Mouse (Mus musculus): ENCODE measurements at regions not wholly inside any gene's neighbourhood (a gene's known extent, or its start where the extent isn't known, plus 50 kb on each side); places are given as distances from the start of the nearest gene placed in this dataset.

DNA sequence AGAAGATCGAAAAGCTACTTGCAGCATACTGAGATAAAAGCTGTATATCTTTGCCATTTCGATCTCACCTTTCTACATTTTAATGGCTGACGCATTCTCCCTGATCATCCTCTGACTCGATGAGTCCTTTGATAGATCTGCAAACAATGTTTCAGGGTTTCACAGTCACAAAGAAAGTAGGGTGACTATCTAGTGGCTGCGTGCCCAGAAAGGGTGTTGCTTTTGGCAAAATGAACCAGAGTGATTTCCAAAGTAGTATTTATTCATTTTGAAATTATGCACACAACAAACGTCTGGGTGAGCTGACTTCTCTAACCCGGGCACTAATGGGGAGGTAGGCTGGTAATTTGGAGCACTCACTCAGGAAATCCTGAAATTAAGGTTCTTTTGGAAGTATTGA, 265.6 kb upstream of the Nrp1 start:
- Histone ChIP-seq H3K4me3 (no peak overlapping the region), H3K27me3 (no peaks in the 10 kb centered on the region), H3K27ac (replicated peaks) (no peak overlapping the region), H3K36me3 (no peaks in the 10 kb centered on the region), H3K4me1 (replicated peaks) (0 out of 2 replicates have a peak, but pooled peaks cover 3% of the 10 kb centered on the region), H3K9me3 (no peaks in the 10 kb centered on the region), H3K9ac (no peak overlapping the region), H3K4me2 (no peak overlapping the region)
- 89% methylated on average over 7 of the region's 7 CpGs for WGBS
- ATAC-seq (ENCODE audit: low read depth): no peak

- Histone ChIP-seq H3K9me3 (no peaks in the 10 kb centered on the region), H3K4me3 (no peak overlapping the region), H3K9ac (no peak overlapping the region), H3K27ac (replicated peaks) (no peak overlapping the region), H3K4me1 (replicated peaks) (0 out of 2 replicates have a peak, but pooled peaks cover 3% of the 10 kb centered on the region), H3K36me3 (no peaks in the 10 kb centered on the region), H3K4me2 (no peak overlapping the region), H3K27me3 (no peaks in the 10 kb centered on the region)
- ATAC-seq (ENCODE audit: low read depth): no peak
- 85% methylated on average over 1 of the region's 1 CpGs for WGBS
Observed at GRCm38 (mm10) chr8:128095451-128095850, 263.0 kb upstream of the Nrp1 start.

- no peaks in the 10 kb centered on the region for H3K27me3 ChIP-seq
- no peak overlapping the region for H3K4me3 ChIP-seq
- no peak overlapping the region for H3K27ac ChIP-seq (replicated peaks)
- 67% methylated on average over 3 of the region's 3 CpGs for WGBS
- no peaks in the 10 kb centered on the region for H3K9me3 ChIP-seq
- no peak overlapping the region for H3K4me2 ChIP-seq
- H3K36me3 ChIP-seq: no peaks in the 10 kb centered on the region
- no peak overlapping the region for H3K9ac ChIP-seq
- ATAC-seq (ENCODE audit: low read depth): no peak
- H3K4me1 ChIP-seq (replicated peaks): 0 out of 2 replicates have a peak, but pooled peaks cover 3% of the 10 kb centered on the region
Observed at GRCm38 (mm10) chr8:128097601-128098000, 260.8 kb upstream of the Nrp1 start.

DNA sequence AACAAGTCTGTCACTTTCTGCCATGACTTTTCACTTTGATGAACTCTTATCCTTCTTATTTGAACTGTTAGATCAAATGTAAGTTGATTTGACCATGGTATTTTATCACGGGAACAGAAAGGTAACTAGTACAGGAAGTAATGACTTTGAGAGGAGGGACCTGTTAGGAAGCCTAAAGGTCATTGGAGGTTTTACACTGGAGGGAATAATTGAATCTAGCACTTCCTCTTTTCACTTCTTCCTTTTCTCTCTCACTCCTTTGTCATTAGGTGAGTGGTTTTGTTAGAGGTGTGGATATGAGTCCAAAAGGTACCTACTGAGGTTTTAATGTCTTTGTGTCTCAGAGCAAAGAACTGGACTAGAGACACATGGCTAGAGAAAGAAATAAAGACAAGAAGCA, 255.0 kb upstream of the Nrp1 start:
- Histone ChIP-seq H3K27ac (replicated peaks) (no peak overlapping the region), H3K36me3 (no peaks in the 10 kb centered on the region), H3K9me3 (no peaks in the 10 kb centered on the region), H3K4me1 (replicated peaks) (0 out of 2 replicates have a peak, but pooled peaks cover 4% of the 10 kb centered on the region), H3K4me2 (no peak overlapping the region), H3K9ac (no peak overlapping the region), H3K4me3 (no peak overlapping the region), H3K27me3 (no peaks in the 10 kb centered on the region)
- WGBS: 88% methylated on average over 1 of the region's 1 CpGs
- ATAC-seq (ENCODE audit: low read depth): no peak

GRCm38 (mm10) chr8:128106569-128106968, 251.8 kb upstream of the Nrp1 start:
- Histone ChIP-seq H3K27me3 (no peaks in the 10 kb centered on the region), H3K4me3 (no peak overlapping the region), H3K27ac (replicated peaks) (0 out of 2 replicates have a peak overlapping the region, but pooled peaks have one; percentile 38), H3K4me2 (no peak overlapping the region), H3K36me3 (no peaks in the 10 kb centered on the region), H3K9ac (no peak overlapping the region), H3K9me3 (no peaks in the 10 kb centered on the region), H3K4me1 (replicated peaks) (0 out of 2 replicates have a peak, but pooled peaks cover 4% of the 10 kb centered on the region)
- 86% methylated on average over 2 of the region's 2 CpGs for WGBS
- no peak for ATAC-seq (ENCODE audit: low read depth)

DNA sequence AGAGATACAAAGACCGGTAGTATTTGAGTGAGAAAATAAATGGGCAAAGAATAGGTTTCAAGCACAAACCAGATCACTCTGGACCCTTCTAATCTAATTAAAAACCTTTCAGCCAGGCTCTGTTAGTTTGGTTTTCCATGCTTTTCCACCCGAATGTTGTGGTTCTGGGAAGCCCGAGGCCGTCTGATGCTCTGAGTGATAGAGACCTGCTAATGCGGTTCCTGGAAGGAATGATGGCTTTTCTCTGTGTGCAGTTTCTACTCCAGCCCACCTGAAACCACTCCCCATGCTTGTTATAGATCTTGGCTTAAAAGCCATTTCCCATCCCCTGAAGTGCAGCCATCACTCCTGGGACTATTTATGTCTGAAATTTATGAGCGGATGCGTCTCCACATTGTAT, 251.4 kb upstream of the Nrp1 start:
- Histone ChIP-seq H3K27ac (replicated peaks) (no peak overlapping the region; the same call in 1 of the 2 replicates), H3K36me3 (no peaks in the 10 kb centered on the region), H3K4me2 (no peak overlapping the region), H3K4me3 (no peak overlapping the region), H3K9ac (no peak overlapping the region), H3K9me3 (no peaks in the 10 kb centered on the region), H3K27me3 (no peaks in the 10 kb centered on the region), H3K4me1 (replicated peaks) (0 out of 2 replicates have a peak, but pooled peaks cover 4% of the 10 kb centered on the region)
- no peak for ATAC-seq (ENCODE audit: low read depth)
- 66% methylated on average over 7 of the region's 7 CpGs for WGBS

DNA sequence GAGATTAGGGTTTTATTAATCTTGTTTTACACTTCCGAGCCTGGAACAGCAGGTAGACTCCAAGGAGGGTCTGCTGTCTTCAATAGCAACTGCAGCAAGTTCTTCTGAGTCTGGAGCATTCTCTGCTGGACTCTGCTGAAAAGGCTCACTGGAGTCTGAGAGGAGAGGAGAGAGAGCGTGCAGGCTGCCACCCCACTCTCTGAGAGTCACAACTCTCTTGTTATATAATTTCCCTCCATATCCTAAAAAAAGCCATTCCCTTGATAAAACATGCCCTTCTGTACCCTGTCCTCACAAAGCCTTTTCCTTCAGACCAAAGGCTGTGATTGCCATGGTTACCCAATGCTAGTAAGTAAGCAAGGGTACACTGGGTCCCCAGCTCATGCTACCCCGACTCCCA, 249.4 kb upstream of the Nrp1 start:
- H3K27ac ChIP-seq (replicated peaks): no peak overlapping the region
- H3K4me2 ChIP-seq: no peak overlapping the region
- no peaks in the 10 kb centered on the region for H3K27me3 ChIP-seq
- no peak overlapping the region for H3K9ac ChIP-seq
- no peak for ATAC-seq (ENCODE audit: low read depth)
- H3K36me3 ChIP-seq: no peaks in the 10 kb centered on the region
- H3K4me1 ChIP-seq (replicated peaks): 0 out of 2 replicates have a peak, but pooled peaks cover 4% of the 10 kb centered on the region
- 86% methylated on average over 3 of the region's 3 CpGs for WGBS
- no peaks in the 10 kb centered on the region for H3K9me3 ChIP-seq
- no peak overlapping the region for H3K4me3 ChIP-seq

- 90% methylated on average over 3 of the region's 3 CpGs for WGBS
- H3K9me3 ChIP-seq: no peaks in the 10 kb centered on the region
- H3K27ac ChIP-seq (replicated peaks): no peak overlapping the region
- H3K4me3 ChIP-seq: no peak overlapping the region
- ATAC-seq (ENCODE audit: low read depth): no peak
- H3K9ac ChIP-seq: no peak overlapping the region
- no peaks in the 10 kb centered on the region for H3K27me3 ChIP-seq
- H3K4me2 ChIP-seq: no peak overlapping the region
- H3K36me3 ChIP-seq: no peaks in the 10 kb centered on the region
- H3K4me1 ChIP-seq (replicated peaks): 0 out of 2 replicates have a peak, but pooled peaks cover 4% of the 10 kb centered on the region
Observed at GRCm38 (mm10) chr8:128111132-128111531, 247.3 kb upstream of the Nrp1 start.

GRCm38 (mm10) chr8:128113116-128113515, 245.3 kb upstream of the Nrp1 start:
- Histone ChIP-seq H3K36me3 (no peaks in the 10 kb centered on the region), H3K4me1 (replicated peaks) (no peaks in the 10 kb centered on the region), H3K4me3 (no peak overlapping the region), H3K9ac (no peak overlapping the region), H3K27ac (replicated peaks) (no peak overlapping the region), H3K4me2 (no peak overlapping the region), H3K27me3 (no peaks in the 10 kb centered on the region), H3K9me3 (no peaks in the 10 kb centered on the region)
- 76% methylated on average over 1 of the region's 1 CpGs for WGBS
- ATAC-seq (ENCODE audit: low read depth): no peak

DNA sequence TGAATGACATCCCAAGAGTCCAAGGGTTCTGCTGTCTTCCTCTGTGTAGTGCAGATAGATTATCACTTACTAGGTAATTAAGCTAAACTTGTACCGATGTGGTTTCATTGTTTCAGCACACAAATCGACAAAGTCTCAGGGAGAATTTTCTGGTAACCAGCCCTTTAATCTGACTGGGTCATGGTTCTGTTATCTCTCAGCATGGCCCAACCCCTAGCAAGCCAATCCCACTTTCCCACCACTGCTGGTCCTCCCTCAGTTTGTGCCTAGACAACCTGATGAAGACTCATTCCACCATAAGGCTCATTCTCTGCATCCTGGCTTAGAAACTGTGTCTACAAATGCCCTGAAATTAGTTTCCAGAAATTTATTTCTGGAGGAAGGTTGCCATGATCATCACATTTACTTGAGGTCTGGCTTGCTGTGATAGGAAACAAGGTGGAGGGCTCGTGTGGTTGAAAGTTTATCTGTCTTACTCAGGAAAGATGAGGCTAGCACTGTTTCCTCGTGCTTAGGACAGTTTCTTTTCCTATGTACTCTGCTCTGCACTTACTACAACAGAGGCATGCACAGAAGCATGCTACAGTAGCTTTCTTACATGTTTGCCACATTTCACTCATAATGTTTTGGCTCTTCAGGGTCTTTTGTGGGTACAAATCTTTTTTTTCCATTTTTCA, 217.0 kb upstream of the Nrp1 start:
- WGBS: 83% methylated on average over 4 of the region's 4 CpGs
- Histone ChIP-seq H3K9me3 (no peaks in the 10 kb centered on the region), H3K27me3 (no peaks in the 10 kb centered on the region), H3K4me3 (no peak overlapping the region), H3K4me1 (replicated peaks) (no peaks in the 10 kb centered on the region), H3K4me2 (no peak overlapping the region), H3K9ac (no peak overlapping the region), H3K36me3 (no peaks in the 10 kb centered on the region), H3K27ac (replicated peaks) (no peak overlapping the region)
- no peak for ATAC-seq (ENCODE audit: low read depth)

DNA sequence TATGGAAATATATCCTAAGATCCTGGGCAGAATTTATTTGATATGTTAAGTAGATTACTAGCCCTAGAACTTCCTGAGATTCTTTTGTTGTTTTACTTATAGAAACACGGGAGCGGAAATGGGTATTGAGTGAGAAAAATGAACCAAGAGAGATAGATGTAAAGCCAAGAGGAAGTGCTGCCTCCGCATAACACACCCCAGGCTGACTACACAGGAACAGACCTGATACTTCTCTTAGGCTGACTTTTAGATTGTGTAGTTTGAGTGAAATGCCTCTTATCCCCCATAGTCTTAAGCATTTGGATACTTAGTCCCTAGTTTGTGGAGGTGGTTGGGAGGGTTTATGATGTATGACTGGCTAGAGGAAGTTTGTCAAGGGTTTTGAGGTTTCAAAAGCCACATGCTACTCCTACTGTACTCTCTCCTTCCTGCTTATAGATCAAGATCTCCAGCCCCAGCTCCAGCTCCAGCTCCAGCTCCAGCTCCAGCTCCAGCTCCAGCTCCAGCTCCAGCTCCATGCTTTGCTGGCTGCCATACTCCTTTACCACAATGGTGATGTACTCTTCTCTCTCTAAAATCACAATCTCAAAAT, 210.0 kb upstream of the Nrp1 start:
- ATAC-seq (ENCODE audit: low read depth): no peak
- Histone ChIP-seq H3K36me3 (no peaks in the 10 kb centered on the region), H3K9ac (no peak overlapping the region), H3K4me1 (replicated peaks) (no peaks in the 10 kb centered on the region), H3K9me3 (no peaks in the 10 kb centered on the region), H3K4me3 (no peak overlapping the region), H3K27me3 (no peaks in the 10 kb centered on the region), H3K27ac (replicated peaks) (no peak overlapping the region), H3K4me2 (no peak overlapping the region)
- WGBS: 91% methylated on average over 3 of the region's 3 CpGs

DNA sequence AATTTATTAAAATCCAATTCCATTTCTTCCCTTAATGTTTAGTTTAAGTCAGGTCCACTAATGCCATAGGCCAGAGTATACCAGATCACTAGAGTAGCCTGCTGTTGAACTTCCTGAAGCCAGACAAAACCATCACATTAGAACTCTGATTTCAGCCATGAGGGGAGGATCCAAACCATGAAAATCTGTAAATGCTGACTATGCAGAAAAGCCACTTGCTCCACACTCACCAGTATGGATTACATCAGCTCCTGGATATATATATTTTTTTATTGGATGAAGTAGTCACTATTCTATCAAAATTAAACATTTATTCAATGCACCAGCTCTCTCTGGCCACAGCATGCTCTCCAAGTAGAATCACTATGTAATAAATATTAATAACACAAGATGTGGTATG, 202.8 kb upstream of the Nrp1 start:
- Histone ChIP-seq H3K9ac (no peak overlapping the region), H3K4me1 (replicated peaks) (no peaks in the 10 kb centered on the region), H3K27me3 (no peaks in the 10 kb centered on the region), H3K4me2 (no peak overlapping the region), H3K9me3 (no peaks in the 10 kb centered on the region), H3K36me3 (no peaks in the 10 kb centered on the region), H3K4me3 (no peak overlapping the region), H3K27ac (replicated peaks) (no peak overlapping the region)
- no peak for ATAC-seq (ENCODE audit: low read depth)

GRCm38 (mm10) chr8:128156221-128156620, 202.2 kb upstream of the Nrp1 start:
- WGBS: 21% methylated on average over 3 of the region's 3 CpGs
- Histone ChIP-seq H3K9ac (no peak overlapping the region), H3K4me3 (no peak overlapping the region), H3K36me3 (no peaks in the 10 kb centered on the region), H3K4me1 (replicated peaks) (no peaks in the 10 kb centered on the region), H3K27me3 (no peaks in the 10 kb centered on the region), H3K9me3 (no peaks in the 10 kb centered on the region), H3K27ac (replicated peaks) (no peak overlapping the region), H3K4me2 (no peak overlapping the region)
- ATAC-seq (ENCODE audit: low read depth): no peak

Measured in neural tube, embryonic 13.5 days (tissue).